Mouse (Mus musculus): ENCODE measurements around the gene Nck1. TPM values are rescaled to one million over a fixed set of nuclear protein-coding genes. Genes with fewer than 3 reads are reported as not detected.

Nck1 gene
- polyA plus RNA-seq, 1 experiment = 53.3 TPM

- 10% methylated on average over 7 of the region's 7 CpGs for WGBS
- TF ChIP-seq POLR2A (IDR thresholded peaks at IDR 0.05; ENCODE audit: borderline replicate concordance, insufficient read depth, low read length) (no peak), CTCF (IDR thresholded peaks at IDR 0.05; ENCODE audit: borderline replicate concordance, insufficient read depth, low read depth, low read length) (no peak)
- DNase-seq = peak; percentile 87 to 91
- Histone ChIP-seq H3K4me3 (replicated peaks; ENCODE audit: insufficient read depth, low read depth, low read length) (no peak overlapping the region), H3K4me1 (ENCODE audit: control insufficient read depth, insufficient read depth, low read length) (peaks cover 62% of the 10 kb centered on the region), H3K27me3 (ENCODE audit: control insufficient read depth, insufficient read depth, low read length) (no peaks in the 10 kb centered on the region), H3K27ac (ENCODE audit: insufficient read depth, low read length) (peak overlapping the region; percentile 99)
These were observed 78.3 kb downstream of the Nck1 start for GRCm38 (mm10) chr9:100467653-100468052.

GRCm38 (mm10) chr9:100466743-100467142 lies 79.2 kb downstream of the Nck1 start:
- Histone ChIP-seq H3K27ac (ENCODE audit: insufficient read depth, low read length) (peak overlapping the region; percentile 99), H3K27me3 (ENCODE audit: control insufficient read depth, insufficient read depth, low read length) (no peaks in the 10 kb centered on the region), H3K4me1 (ENCODE audit: control insufficient read depth, insufficient read depth, low read length) (peaks cover 65% of the 10 kb centered on the region), H3K4me3 (replicated peaks; ENCODE audit: insufficient read depth, low read depth, low read length) (peak overlapping the region; percentile 57)
- TF ChIP-seq CTCF (IDR thresholded peaks at IDR 0.05; ENCODE audit: borderline replicate concordance, insufficient read depth, low read depth, low read length) = no peak
- TF ChIP-seq POLR2A (IDR thresholded peaks at IDR 0.05; ENCODE audit: borderline replicate concordance, insufficient read depth, low read length) = peak; percentile 94; the same call in 1 of the 2 replicates
- peak; percentile 93 to 98 for DNase-seq
- whole genome bisulfite sequencing = 13% methylated on average over 3 of the region's 3 CpGs

- peak; percentile 68; the same call in 1 of the 2 replicates for TF ChIP-seq POLR2A (IDR thresholded peaks at IDR 0.05; ENCODE audit: borderline replicate concordance, insufficient read depth, low read length)
- no peak for TF ChIP-seq CTCF (IDR thresholded peaks at IDR 0.05; ENCODE audit: borderline replicate concordance, insufficient read depth, low read depth, low read length)
- H3K27ac ChIP-seq (ENCODE audit: insufficient read depth, low read length) = peak overlapping the region; percentile 99
- DNase-seq = peak; percentile 83 to 88
- H3K27me3 ChIP-seq (ENCODE audit: control insufficient read depth, insufficient read depth, low read length) = no peaks in the 10 kb centered on the region
- H3K4me1 ChIP-seq (ENCODE audit: control insufficient read depth, insufficient read depth, low read length) = peaks cover 66% of the 10 kb centered on the region
- H3K4me3 ChIP-seq (replicated peaks; ENCODE audit: insufficient read depth, low read depth, low read length) = peak overlapping the region; percentile 57
- 25% methylated on average over 9 of the region's 9 CpGs for WGBS
These were observed 79.9 kb downstream of the Nck1 start for GRCm38 (mm10) chr9:100465988-100466387.

GRCm38 (mm10) chr9:100465380-100465779 lies 80.6 kb downstream of the Nck1 start:
- Histone ChIP-seq H3K4me3 (replicated peaks; ENCODE audit: insufficient read depth, low read depth, low read length) (peak overlapping the region; percentile 59), H3K27ac (ENCODE audit: insufficient read depth, low read length) (peak overlapping the region; percentile 99), H3K4me1 (ENCODE audit: control insufficient read depth, insufficient read depth, low read length) (peaks cover 72% of the 10 kb centered on the region), H3K27me3 (ENCODE audit: control insufficient read depth, insufficient read depth, low read length) (no peaks in the 10 kb centered on the region)
- WGBS = 47% methylated on average over 5 of the region's 5 CpGs
- no peak for TF ChIP-seq POLR2A (IDR thresholded peaks at IDR 0.05; ENCODE audit: borderline replicate concordance, insufficient read depth, low read length)
- no peak for TF ChIP-seq CTCF (IDR thresholded peaks at IDR 0.05; ENCODE audit: borderline replicate concordance, insufficient read depth, low read depth, low read length)
- peak; percentile 44 to 53 for DNase-seq

- TF ChIP-seq POLR2A (IDR thresholded peaks at IDR 0.05; ENCODE audit: borderline replicate concordance, insufficient read depth, low read length) = no peak
- no peak for TF ChIP-seq CTCF (IDR thresholded peaks at IDR 0.05; ENCODE audit: borderline replicate concordance, insufficient read depth, low read depth, low read length)
- peaks cover 58% of the 10 kb centered on the region for H3K4me1 ChIP-seq (ENCODE audit: control insufficient read depth, insufficient read depth, low read length)
- H3K27me3 ChIP-seq (ENCODE audit: control insufficient read depth, insufficient read depth, low read length) = no peaks in the 10 kb centered on the region
- no peak overlapping the region for H3K4me3 ChIP-seq (replicated peaks; ENCODE audit: insufficient read depth, low read depth, low read length)
- H3K27ac ChIP-seq (ENCODE audit: insufficient read depth, low read length) = no peak overlapping the region
- peak in 1 of 2 experiments; percentile 15 for DNase-seq
- WGBS = 89% methylated on average over 2 of the region's 2 CpGs
These were observed 82.2 kb downstream of the Nck1 start for GRCm38 (mm10) chr9:100463771-100464170.

GRCm38 (mm10) chr9:100462098-100462497 lies 83.8 kb downstream of the Nck1 start:
- Histone ChIP-seq H3K27ac (ENCODE audit: insufficient read depth, low read length) (peak overlapping the region; percentile 67), H3K27me3 (ENCODE audit: control insufficient read depth, insufficient read depth, low read length) (no peaks in the 10 kb centered on the region), H3K4me3 (replicated peaks; ENCODE audit: insufficient read depth, low read depth, low read length) (no peak overlapping the region), H3K4me1 (ENCODE audit: control insufficient read depth, insufficient read depth, low read length) (peaks cover 41% of the 10 kb centered on the region)
- DNase-seq = no peak
- no peak for TF ChIP-seq CTCF (IDR thresholded peaks at IDR 0.05; ENCODE audit: borderline replicate concordance, insufficient read depth, low read depth, low read length)
- no peak for TF ChIP-seq POLR2A (IDR thresholded peaks at IDR 0.05; ENCODE audit: borderline replicate concordance, insufficient read depth, low read length)
- WGBS = 66% methylated on average over 4 of the region's 4 CpGs

GRCm38 (mm10) chr9:100461671-100462070 lies 84.3 kb downstream of the Nck1 start:
- peak overlapping the region; percentile 67 for H3K27ac ChIP-seq (ENCODE audit: insufficient read depth, low read length)
- 9% methylated on average over 9 of the region's 9 CpGs for WGBS
- peak; percentile 80 to 87 for DNase-seq
- peak; percentile 12; the same call in 1 of the 2 replicates for TF ChIP-seq POLR2A (IDR thresholded peaks at IDR 0.05; ENCODE audit: borderline replicate concordance, insufficient read depth, low read length)
- no peak for TF ChIP-seq CTCF (IDR thresholded peaks at IDR 0.05; ENCODE audit: borderline replicate concordance, insufficient read depth, low read depth, low read length)
- H3K4me3 ChIP-seq (replicated peaks; ENCODE audit: insufficient read depth, low read depth, low read length) = peak overlapping the region; percentile 28
- H3K4me1 ChIP-seq (ENCODE audit: control insufficient read depth, insufficient read depth, low read length) = peaks cover 38% of the 10 kb centered on the region
- H3K27me3 ChIP-seq (ENCODE audit: control insufficient read depth, insufficient read depth, low read length) = no peaks in the 10 kb centered on the region

- no peak for DNase-seq
- Histone ChIP-seq H3K27me3 (ENCODE audit: control insufficient read depth, insufficient read depth, low read length) (no peaks in the 10 kb centered on the region), H3K4me1 (ENCODE audit: control insufficient read depth, insufficient read depth, low read length) (peaks cover 34% of the 10 kb centered on the region), H3K4me3 (replicated peaks; ENCODE audit: insufficient read depth, low read depth, low read length) (no peak overlapping the region), H3K27ac (ENCODE audit: insufficient read depth, low read length) (no peak overlapping the region)
- 97% methylated on average over 9 of the region's 9 CpGs for WGBS
- no peak for TF ChIP-seq CTCF (IDR thresholded peaks at IDR 0.05; ENCODE audit: borderline replicate concordance, insufficient read depth, low read depth, low read length)
- no peak for TF ChIP-seq POLR2A (IDR thresholded peaks at IDR 0.05; ENCODE audit: borderline replicate concordance, insufficient read depth, low read length)
These were observed 85.7 kb downstream of the Nck1 start for GRCm38 (mm10) chr9:100460203-100460602.

Data from cerebellum, adult 2 months (tissue).